Comparison of ENCODE assay signal across 13 mouse cellular contexts in genomic region chr1:39499485-39499941, GRCm38 (mm10). TPM values are rescaled to one million over a fixed set of nuclear protein-coding genes. Genes with fewer than 3 reads are reported as not detected.
DNase-seq lines count a peak whose midpoint lies in the region; ATAC-seq and TF ChIP-seq lines count a peak whose summit lies in the region.
"Had no signal": no experiment of that assay in that cellular context is flagged by ENCODE, and none has a peak within 500 bp of the region (broad histone marks: within the 10 kb centered on the region; RNA-seq: fewer than 3 reads in every experiment).

No protein-coding gene starts in this region.

- TF ChIP-seq EP300 in stomach, postnatal 0 days (optimal IDR thresholded peaks at IDR 0.05): no peak

- 81% methylated on average over 2 of the region's 2 CpGs for WGBS in heart, embryonic 11.5 days (ENCODE audit: insufficient replicate concordance)
- 81% methylated on average over 2 of the region's 2 CpGs for WGBS in neural tube, embryonic 13.5 days
- WGBS in neural tube, embryonic 15.5 days: 94% methylated on average over 2 of the region's 2 CpGs
- WGBS in liver, embryonic 16.5 days (ENCODE audit: insufficient replicate concordance): 63% methylated on average over 2 of the region's 2 CpGs
- WGBS in stomach, postnatal 0 days: 90% methylated on average over 2 of the region's 2 CpGs

- no peak overlapping the region for H3K4me2 ChIP-seq in heart, embryonic 11.5 days
- no peak overlapping the region for H3K4me2 ChIP-seq in neural tube, embryonic 13.5 days
- no peak overlapping the region for H3K4me2 ChIP-seq in neural tube, embryonic 15.5 days
- H3K4me2 ChIP-seq in liver, embryonic 16.5 days (ENCODE audit: low read depth, low read length): no peak overlapping the region
- H3K4me2 ChIP-seq in stomach, postnatal 0 days (replicated peaks; ENCODE audit: low read depth): no peak overlapping the region

- H3K9me3 ChIP-seq in heart, embryonic 11.5 days (replicated peaks; ENCODE audit: control insufficient read depth, low read length): 0 out of 2 replicates have a peak, but pooled peaks cover 2% of the 10 kb centered on the region
- H3K9me3 ChIP-seq in neural tube, embryonic 13.5 days: no peaks in the 10 kb centered on the region
- no peaks in the 10 kb centered on the region for H3K9me3 ChIP-seq in neural tube, embryonic 15.5 days (replicated peaks)
- H3K9me3 ChIP-seq in liver, embryonic 16.5 days (replicated peaks; ENCODE audit: control insufficient read depth, low read length): no peaks in the 10 kb centered on the region
- no peaks in the 10 kb centered on the region for H3K9me3 ChIP-seq in stomach, postnatal 0 days (ENCODE audit: control insufficient read depth, low read length)

- peak; percentile 65 for ATAC-seq in heart, embryonic 11.5 days (replicated peaks; ENCODE audit: insufficient number of reproducible peaks, low FRiP score, low TSS enrichment)
- ATAC-seq in neural tube, embryonic 13.5 days (ENCODE audit: low read depth): 0 out of 2 replicates have a peak, but pooled peaks have one; percentile 56
- no peak for ATAC-seq in neural tube, embryonic 15.5 days (ENCODE audit: low FRiP score)
- peak; percentile 21; the same call in 1 of the 2 replicates for ATAC-seq in liver, embryonic 16.5 days (ENCODE audit: low read depth)
- ATAC-seq in stomach, postnatal 0 days (ENCODE audit: low FRiP score, low TSS enrichment): peak; percentile 42; the same call in 1 of the 2 replicates
- ATAC-seq: CD4-positive, CD25-positive, alpha-beta regulatory T cell, adult 4 months had no signal

- no peaks in the 10 kb centered on the region for H3K27me3 ChIP-seq in heart, embryonic 11.5 days (ENCODE audit: control insufficient read depth, insufficient read depth, low read length)
- H3K27me3 ChIP-seq in neural tube, embryonic 13.5 days: no peaks in the 10 kb centered on the region
- no peaks in the 10 kb centered on the region for H3K27me3 ChIP-seq in neural tube, embryonic 15.5 days (replicated peaks)
- H3K27me3 ChIP-seq in liver, embryonic 16.5 days (ENCODE audit: control insufficient read depth, insufficient read depth, low read depth, low read length): no peaks in the 10 kb centered on the region
- H3K27me3 ChIP-seq in stomach, postnatal 0 days (ENCODE audit: control insufficient read depth, insufficient read depth, low read length): no peaks in the 10 kb centered on the region

- no peaks in the 10 kb centered on the region for H3K36me3 ChIP-seq in heart, embryonic 11.5 days (ENCODE audit: control insufficient read depth, insufficient read depth, low read length)
- H3K36me3 ChIP-seq in neural tube, embryonic 13.5 days: no peaks in the 10 kb centered on the region
- 0 out of 2 replicates have a peak, but pooled peaks cover 2% of the 10 kb centered on the region for H3K36me3 ChIP-seq in neural tube, embryonic 15.5 days
- no peaks in the 10 kb centered on the region for H3K36me3 ChIP-seq in liver, embryonic 16.5 days (ENCODE audit: control insufficient read depth, insufficient read depth)
- H3K36me3 ChIP-seq in stomach, postnatal 0 days (ENCODE audit: control insufficient read depth, insufficient read depth, low read length): no peaks in the 10 kb centered on the region

- H3K9ac ChIP-seq in heart, embryonic 11.5 days (ENCODE audit: low read depth, low read length): no peak overlapping the region
- no peak overlapping the region for H3K9ac ChIP-seq in neural tube, embryonic 13.5 days
- H3K9ac ChIP-seq in neural tube, embryonic 15.5 days (replicated peaks): no peak overlapping the region
- no peak overlapping the region for H3K9ac ChIP-seq in liver, embryonic 16.5 days (ENCODE audit: low read depth, low read length)
- H3K9ac ChIP-seq in stomach, postnatal 0 days (ENCODE audit: low read length): no peak overlapping the region

- no peak for DNase-seq in heart, adult 9 months (ENCODE audit: low spot score in 2 of 2)
- no peak for DNase-seq in stomach, postnatal 0 days (ENCODE audit: low spot score)
- no peak for DNase-seq in left cerebral cortex, postnatal 36 days (ENCODE audit: low spot score in 2 of 2)
- DNase-seq in embryo, embryonic 11 days: no peak
- DNase-seq: cerebellum, adult 8-10 months; gastrocnemius, postnatal 36 days; kidney, adult 18-20 months; thymus, postnatal 25 days had no signal

- no peak overlapping the region for H3K4me3 ChIP-seq in heart, embryonic 11.5 days (ENCODE audit: low read depth, low read length)
- H3K4me3 ChIP-seq in neural tube, embryonic 13.5 days: no peak overlapping the region
- no peak overlapping the region for H3K4me3 ChIP-seq in neural tube, embryonic 15.5 days (replicated peaks)
- no peak overlapping the region for H3K4me3 ChIP-seq in liver, embryonic 16.5 days (ENCODE audit: low read depth, low read length)
- H3K4me3 ChIP-seq in stomach, postnatal 0 days (ENCODE audit: low read depth, low read length): no peak overlapping the region

- intact Hi-C loops in left cerebral cortex, postnatal 36 days (cut with DNase I): no loop called here

- no peak overlapping the region for H3K27ac ChIP-seq in heart, embryonic 11.5 days (ENCODE audit: low read depth, low read length)
- no peak overlapping the region for H3K27ac ChIP-seq in neural tube, embryonic 13.5 days (replicated peaks)
- no peak overlapping the region for H3K27ac ChIP-seq in neural tube, embryonic 15.5 days (replicated peaks)
- H3K27ac ChIP-seq in liver, embryonic 16.5 days (ENCODE audit: low read length): no peak overlapping the region
- H3K27ac ChIP-seq in stomach, postnatal 0 days (replicated peaks): no peak overlapping the region

- no peaks in the 10 kb centered on the region for H3K4me1 ChIP-seq in heart, embryonic 11.5 days (ENCODE audit: control insufficient read depth, insufficient read depth, low read length)
- H3K4me1 ChIP-seq in neural tube, embryonic 13.5 days (replicated peaks): no peaks in the 10 kb centered on the region
- no peaks in the 10 kb centered on the region for H3K4me1 ChIP-seq in neural tube, embryonic 15.5 days
- H3K4me1 ChIP-seq in liver, embryonic 16.5 days (ENCODE audit: control insufficient read depth, low read depth, low read length): no peaks in the 10 kb centered on the region
- H3K4me1 ChIP-seq in stomach, postnatal 0 days (replicated peaks; ENCODE audit: control insufficient read depth, insufficient read depth): no peaks in the 10 kb centered on the region

- TF ChIP-seq CTCF in stomach, postnatal 0 days (IDR thresholded peaks at IDR 0.05; ENCODE audit: low read depth): no peak

RNA-seq across cellular contexts. Expression of gene Tbc1d8, which starts 21.0 kb away (rescaled TPM):
- 11.4 and 12.2 TPM in 2 replicates for polyA plus RNA-seq in heart, embryonic 11.5 days (2014; fragmentation: Nextera tagmentation; extraction: Ambion mirVana)
- 10.3 and 10.6 TPM in 2 replicates for polyA plus RNA-seq in neural tube, embryonic 13.5 days (2015; fragmentation: Nextera tagmentation; extraction: Ambion mirVana)
- 12.2 and 12.7 TPM in 2 replicates for polyA plus RNA-seq in neural tube, embryonic 15.5 days (2015; fragmentation: Nextera tagmentation; extraction: Ambion mirVana)
- polyA plus RNA-seq in liver, embryonic 16.5 days (2015; fragmentation: Nextera tagmentation; extraction: Ambion mirVana): 6.2 and 7.2 TPM in 2 replicates
- polyA plus RNA-seq in stomach, postnatal 0 days (2015; fragmentation: Nextera tagmentation; extraction: Ambion mirVana): 5.3 and 7.3 TPM in 2 replicates
- 10 to 100 TPM; 16.9 to 19.3 TPM for total RNA-seq in left cerebral cortex, postnatal 36 days (2021)

RNA-seq across cellular contexts. Expression of gene Cnot11, which starts 35.3 kb away (rescaled TPM):
- polyA plus RNA-seq in heart, embryonic 11.5 days (2014; fragmentation: Nextera tagmentation; extraction: Ambion mirVana): 20.0 and 20.4 TPM in 2 replicates
- 17.4 and 25.5 TPM in 2 replicates for polyA plus RNA-seq in neural tube, embryonic 13.5 days (2015; fragmentation: Nextera tagmentation; extraction: Ambion mirVana)
- polyA plus RNA-seq in neural tube, embryonic 15.5 days (2015; fragmentation: Nextera tagmentation; extraction: Ambion mirVana): 15.2 and 16.7 TPM in 2 replicates
- 4.5 and 5.6 TPM in 2 replicates for polyA plus RNA-seq in liver, embryonic 16.5 days (2015; fragmentation: Nextera tagmentation; extraction: Ambion mirVana)
- 11.1 and 12.3 TPM in 2 replicates for polyA plus RNA-seq in stomach, postnatal 0 days (2015; fragmentation: Nextera tagmentation; extraction: Ambion mirVana)
- 10 to 100 TPM; 24.8 to 25.9 TPM for total RNA-seq in left cerebral cortex, postnatal 36 days (2021)
